Mouse (Mus musculus): ENCODE results near the gene Klhl11. TPM values are rescaled to one million over a fixed set of nuclear protein-coding genes. Genes with fewer than 3 reads are reported as not detected.
A peak's percentile ranks its signal among the peaks of the same experiment; 100 is the strongest.

Klhl11 gene
- polyA plus RNA-seq (2015; fragmentation: Nextera tagmentation; extraction: Ambion mirVana), result 12.4 and 12.8 TPM in 2 replicates

- Histone ChIP-seq H3K4me1 (peaks cover 30% of the 10 kb centered on the region), H3K36me3 (replicated peaks) (peaks cover 13% of the 10 kb centered on the region; the same call in 1 of the 2 replicates), H3K27me3 (replicated peaks) (no peaks in the 10 kb centered on the region), H3K9ac (peak within 1 kb of the TSS; percentile 95), H3K4me2 (peak within 1 kb of the TSS; percentile 64), H3K9me3 (no peaks in the 10 kb centered on the region), H3K27ac (peak within 1 kb of the TSS; percentile 93), H3K4me3 (peak within 1 kb of the TSS; percentile 99)
- WGBS, result under 1% methylated on average over 83 of the region's 83 CpGs
- peak; percentile 92 for ATAC-seq (replicated peaks)
Observed at GRCm38 (mm10) chr11:100472197-100472934, at the start of gene Klhl11. TSS of gene Klhl11 (minus strand) at chr11:100472741.

GRCm38 (mm10) chr11:100520838-100521237, 48.3 kb upstream of the Klhl11 start:
- Histone ChIP-seq H3K4me3 (no peak overlapping the region), H3K27ac (no peak overlapping the region), H3K4me1 (peaks cover 18% of the 10 kb centered on the region), H3K9ac (no peak overlapping the region), H3K36me3 (replicated peaks) (peaks cover 52% of the 10 kb centered on the region), H3K27me3 (replicated peaks) (no peaks in the 10 kb centered on the region), H3K4me2 (no peak overlapping the region), H3K9me3 (no peaks in the 10 kb centered on the region)
- no peak for ATAC-seq (replicated peaks)
- WGBS, result 85% methylated on average over 15 of the region's 15 CpGs

GRCm38 (mm10) chr11:100519188-100519587, 46.6 kb upstream of the Klhl11 start:
- ATAC-seq (replicated peaks), result no peak
- Histone ChIP-seq H3K9me3 (no peaks in the 10 kb centered on the region), H3K4me2 (no peak overlapping the region), H3K4me3 (no peak overlapping the region), H3K4me1 (peaks cover 1% of the 10 kb centered on the region; the same call in 1 of the 2 replicates), H3K9ac (no peak overlapping the region), H3K36me3 (replicated peaks) (peaks cover 68% of the 10 kb centered on the region), H3K27ac (no peak overlapping the region), H3K27me3 (replicated peaks) (no peaks in the 10 kb centered on the region)
- 90% methylated on average over 7 of the region's 7 CpGs for WGBS

GRCm38 (mm10) chr11:100518188-100518591, 45.6 kb upstream of the Klhl11 start:
- peaks cover 75% of the 10 kb centered on the region for H3K36me3 ChIP-seq (replicated peaks)

GRCm38 (mm10) chr11:100516291-100516690, 43.8 kb upstream of the Klhl11 start:
- H3K27ac ChIP-seq, result no peak overlapping the region
- no peaks in the 10 kb centered on the region for H3K9me3 ChIP-seq
- H3K36me3 ChIP-seq (replicated peaks), result peaks cover 72% of the 10 kb centered on the region
- no peak overlapping the region for H3K4me2 ChIP-seq
- H3K27me3 ChIP-seq (replicated peaks), result no peaks in the 10 kb centered on the region
- WGBS, result 79% methylated on average over 9 of the region's 9 CpGs
- H3K4me1 ChIP-seq, result no peaks in the 10 kb centered on the region; the same call in 1 of the 2 replicates
- H3K4me3 ChIP-seq, result no peak overlapping the region
- no peak overlapping the region for H3K9ac ChIP-seq
- ATAC-seq (replicated peaks), result no peak

More at GRCm38 (mm10) chr11:100518188-100518591, 45.6 kb upstream of the Klhl11 start:
- Histone ChIP-seq H3K9me3 (no peaks in the 10 kb centered on the region), H3K4me3 (no peak overlapping the region), H3K4me1 (no peaks in the 10 kb centered on the region; the same call in 1 of the 2 replicates), H3K27ac (no peak overlapping the region), H3K4me2 (no peak overlapping the region), H3K27me3 (replicated peaks) (no peaks in the 10 kb centered on the region), H3K9ac (no peak overlapping the region)
- 63% methylated on average over 5 of the region's 5 CpGs for WGBS
- no peak for ATAC-seq (replicated peaks)

GRCm38 (mm10) chr11:100515789-100516188, 43.2 kb upstream of the Klhl11 start:
- no peaks in the 10 kb centered on the region; the same call in 1 of the 2 replicates for H3K4me1 ChIP-seq
- no peaks in the 10 kb centered on the region for H3K27me3 ChIP-seq (replicated peaks)
- no peak for ATAC-seq (replicated peaks)
- H3K9ac ChIP-seq, result no peak overlapping the region
- H3K27ac ChIP-seq, result no peak overlapping the region
- WGBS, result 97% methylated on average over 9 of the region's 9 CpGs
- peaks cover 72% of the 10 kb centered on the region for H3K36me3 ChIP-seq (replicated peaks)
- H3K4me2 ChIP-seq, result no peak overlapping the region
- H3K4me3 ChIP-seq, result no peak overlapping the region
- no peaks in the 10 kb centered on the region for H3K9me3 ChIP-seq

GRCm38 (mm10) chr11:100515061-100515460, 42.5 kb upstream of the Klhl11 start:
- Histone ChIP-seq H3K4me3 (no peak overlapping the region), H3K4me2 (no peak overlapping the region), H3K27ac (no peak overlapping the region), H3K27me3 (replicated peaks) (no peaks in the 10 kb centered on the region), H3K9ac (no peak overlapping the region), H3K4me1 (no peaks in the 10 kb centered on the region; the same call in 1 of the 2 replicates), H3K9me3 (no peaks in the 10 kb centered on the region), H3K36me3 (replicated peaks) (peaks cover 66% of the 10 kb centered on the region)
- WGBS, result 95% methylated on average over 9 of the region's 9 CpGs
- ATAC-seq (replicated peaks), result no peak

- no peak for ATAC-seq (replicated peaks)
- no peak overlapping the region for H3K4me2 ChIP-seq
- H3K27ac ChIP-seq, result no peak overlapping the region
- H3K9ac ChIP-seq, result no peak overlapping the region
- H3K9me3 ChIP-seq, result no peaks in the 10 kb centered on the region
- peaks cover 60% of the 10 kb centered on the region for H3K36me3 ChIP-seq (replicated peaks)
- H3K4me3 ChIP-seq, result no peak overlapping the region
- WGBS, result 90% methylated on average over 10 of the region's 10 CpGs
- H3K4me1 ChIP-seq, result no peaks in the 10 kb centered on the region; the same call in 1 of the 2 replicates
- no peaks in the 10 kb centered on the region for H3K27me3 ChIP-seq (replicated peaks)
Observed at GRCm38 (mm10) chr11:100513716-100514115, 41.2 kb upstream of the Klhl11 start.

- peaks cover 66% of the 10 kb centered on the region for H3K36me3 ChIP-seq (replicated peaks)
- ATAC-seq (replicated peaks), result no peak
- no peak overlapping the region for H3K27ac ChIP-seq
Observed at GRCm38 (mm10) chr11:100512384-100512783, 39.8 kb upstream of the Klhl11 start.

GRCm38 (mm10) chr11:100510556-100510955, 38.0 kb upstream of the Klhl11 start:
- ATAC-seq (replicated peaks), result no peak
- Histone ChIP-seq H3K4me1 (no peaks in the 10 kb centered on the region), H3K4me2 (no peak overlapping the region), H3K36me3 (replicated peaks) (peaks cover 64% of the 10 kb centered on the region), H3K27ac (no peak overlapping the region), H3K9ac (no peak overlapping the region), H3K27me3 (replicated peaks) (no peaks in the 10 kb centered on the region), H3K9me3 (no peaks in the 10 kb centered on the region), H3K4me3 (no peak overlapping the region)
- WGBS, result 97% methylated on average over 2 of the region's 2 CpGs

More at GRCm38 (mm10) chr11:100512384-100512783, 39.8 kb upstream of the Klhl11 start:
- 93% methylated on average over 1 of the region's 1 CpGs for WGBS
- H3K4me3 ChIP-seq, result no peak overlapping the region
- H3K4me1 ChIP-seq, result no peaks in the 10 kb centered on the region
- no peak overlapping the region for H3K9ac ChIP-seq
- H3K4me2 ChIP-seq, result no peak overlapping the region
- no peaks in the 10 kb centered on the region for H3K9me3 ChIP-seq
- no peaks in the 10 kb centered on the region for H3K27me3 ChIP-seq (replicated peaks)

GRCm38 (mm10) chr11:100505997-100506396, 33.5 kb upstream of the Klhl11 start:
- ATAC-seq (replicated peaks), result no peak
- 93% methylated on average over 8 of the region's 8 CpGs for WGBS
- Histone ChIP-seq H3K4me3 (no peak overlapping the region), H3K9me3 (no peaks in the 10 kb centered on the region), H3K27ac (no peak overlapping the region), H3K36me3 (replicated peaks) (peaks cover 61% of the 10 kb centered on the region), H3K4me1 (peaks cover 6% of the 10 kb centered on the region; the same call in 1 of the 2 replicates), H3K9ac (no peak overlapping the region), H3K27me3 (replicated peaks) (no peaks in the 10 kb centered on the region), H3K4me2 (no peak overlapping the region)

GRCm38 (mm10) chr11:100504990-100505660, 32.6 kb upstream of the Klhl11 start:
- Histone ChIP-seq H3K9me3 (no peaks in the 10 kb centered on the region), H3K4me3 (no peak overlapping the region), H3K4me2 (no peak overlapping the region), H3K4me1 (peaks cover 6% of the 10 kb centered on the region; the same call in 1 of the 2 replicates), H3K27me3 (replicated peaks) (no peaks in the 10 kb centered on the region), H3K27ac (no peak overlapping the region), H3K9ac (no peak overlapping the region), H3K36me3 (replicated peaks) (peaks cover 58% of the 10 kb centered on the region)
- no peak for ATAC-seq (replicated peaks)
- WGBS, result 94% methylated on average over 12 of the region's 12 CpGs
